Mouse (Mus musculus) embryonic facial prominence, embryonic 15.5 days (tissue): ENCODE data around the gene Pacrg. TPM values are rescaled to one million over a fixed set of nuclear protein-coding genes. Genes with fewer than 3 reads are reported as not detected.

ENCODE experiments used
- ATAC-seq: fragments of 200-750 bp; cut with Nextera tagmentation; 2 replicates; pipeline ENCODE4 v1.8.0; 2017; ENCODE audit warnings: low read depth, moderate TSS enrichment; ENCODE audit not compliant: insufficient number of reproducible peaks, low FRiP score, low TSS enrichment
- H3K27ac ChIP-seq: fragments of 300-500 bp; sonication (generic); replicated peaks from 2 replicates; pipeline ENCODE4 v1.5.1; 2015; ENCODE audit warnings: mild to moderate bottlenecking, inconsistent platforms
- H3K27me3 ChIP-seq: fragments of 300-500 bp; sonication (generic); 2 replicates; pipeline ENCODE4 v1.6.1; 2015; ENCODE audit warnings: inconsistent platforms
- H3K36me3 ChIP-seq: fragments of 300-500 bp; sonication (generic); 2 replicates; pipeline ENCODE4 v1.6.1; 2015; ENCODE audit warnings: mild to moderate bottlenecking, inconsistent platforms
- H3K4me1 ChIP-seq: fragments of 300-500 bp; sonication (generic); 2 replicates; pipeline ENCODE4 v1.6.1; 2015; ENCODE audit warnings: inconsistent platforms
- H3K4me2 ChIP-seq: fragments of 300-500 bp; sonication (generic); replicated peaks from 2 replicates; pipeline ENCODE4 v1.6.1; 2015; ENCODE audit warnings: mild to moderate bottlenecking, inconsistent platforms
- H3K4me3 ChIP-seq: fragments of 300-500 bp; sonication (generic); replicated peaks from 2 replicates; pipeline ENCODE4 v1.5.1; 2015; ENCODE audit warnings: mild to moderate bottlenecking, inconsistent platforms
- H3K9ac ChIP-seq: fragments of 300-500 bp; sonication (generic); 2 replicates; pipeline ENCODE4 v1.6.1; 2015; ENCODE audit warnings: inconsistent platforms
- H3K9me3 ChIP-seq: fragments of 300-500 bp; sonication (generic); replicated peaks from 2 replicates; pipeline ENCODE4 v1.6.1; 2016; ENCODE audit warnings: inconsistent platforms
- WGBS: fragments of 180-500 bp; shearing (Covaris S2); methylation state at CpG from one replicate; pipeline ENCODE4 v1.1.7; 2015; 5-methylcytosine and 5-hydroxymethylcytosine counted together
- polyA plus RNA-seq: library from polyadenylated mRNA; unstranded; fragments of >200 nt; fragmentation: Nextera tagmentation; extraction: Ambion mirVana; gene quantifications from 2 replicates; pipeline ENCODE4 v1.2.1, GENCODE M21; 2015

Pacrg gene
- polyA plus RNA-seq, 1 experiment from 2014 or later: 5.4 TPM

GRCm38 (mm10) chr17:10575306-10575705, 264.8 kb downstream of the Pacrg start:
- no peak for ATAC-seq
- no peak overlapping the region for H3K9ac ChIP-seq
- no peaks in the 10 kb centered on the region for H3K9me3 ChIP-seq
- no peak overlapping the region for H3K4me3 ChIP-seq
- H3K4me1 ChIP-seq: 0 out of 2 replicates have a peak, but pooled peaks cover 3% of the 10 kb centered on the region
- no peaks in the 10 kb centered on the region for H3K36me3 ChIP-seq
- H3K27me3 ChIP-seq: no peaks in the 10 kb centered on the region
- 35% methylated on average over 7 of the region's 7 CpGs for WGBS
- H3K4me2 ChIP-seq: no peak overlapping the region
- no peak overlapping the region for H3K27ac ChIP-seq

- Histone ChIP-seq H3K36me3 (no peaks in the 10 kb centered on the region), H3K4me3 (no peak overlapping the region), H3K9me3 (no peaks in the 10 kb centered on the region), H3K4me2 (no peak overlapping the region), H3K27me3 (no peaks in the 10 kb centered on the region), H3K4me1 (0 out of 2 replicates have a peak, but pooled peaks cover 3% of the 10 kb centered on the region), H3K27ac (no peak overlapping the region), H3K9ac (no peak overlapping the region)
- 83% methylated on average over 4 of the region's 4 CpGs for WGBS
- no peak for ATAC-seq
These were observed 267.7 kb downstream of the Pacrg start for GRCm38 (mm10) chr17:10572436-10572835.

GRCm38 (mm10) chr17:10569270-10569669, 270.8 kb downstream of the Pacrg start:
- WGBS: 89% methylated on average over 10 of the region's 10 CpGs
- H3K4me3 ChIP-seq: no peak overlapping the region
- no peak overlapping the region for H3K27ac ChIP-seq
- H3K9me3 ChIP-seq: no peaks in the 10 kb centered on the region
- H3K9ac ChIP-seq: no peak overlapping the region
- no peak for ATAC-seq
- no peaks in the 10 kb centered on the region for H3K27me3 ChIP-seq
- H3K36me3 ChIP-seq: no peaks in the 10 kb centered on the region
- H3K4me2 ChIP-seq: no peak overlapping the region
- H3K4me1 ChIP-seq: 0 out of 2 replicates have a peak, but pooled peaks cover 1% of the 10 kb centered on the region

GRCm38 (mm10) chr17:10567411-10567810, 272.7 kb downstream of the Pacrg start:
- Histone ChIP-seq H3K4me2 (no peak overlapping the region), H3K9me3 (no peaks in the 10 kb centered on the region), H3K4me3 (no peak overlapping the region), H3K4me1 (no peaks in the 10 kb centered on the region), H3K36me3 (no peaks in the 10 kb centered on the region), H3K27me3 (no peaks in the 10 kb centered on the region), H3K27ac (no peak overlapping the region), H3K9ac (no peak overlapping the region)
- ATAC-seq: no peak
- WGBS: 85% methylated on average over 3 of the region's 3 CpGs

GRCm38 (mm10) chr17:10564191-10564590, 275.9 kb downstream of the Pacrg start:
- 93% methylated on average over 5 of the region's 5 CpGs for WGBS
- H3K4me3 ChIP-seq: no peak overlapping the region
- no peak overlapping the region for H3K9ac ChIP-seq
- no peak for ATAC-seq
- H3K4me1 ChIP-seq: no peaks in the 10 kb centered on the region
- no peak overlapping the region for H3K27ac ChIP-seq
- H3K9me3 ChIP-seq: no peaks in the 10 kb centered on the region
- no peaks in the 10 kb centered on the region for H3K36me3 ChIP-seq
- no peaks in the 10 kb centered on the region for H3K27me3 ChIP-seq
- H3K4me2 ChIP-seq: no peak overlapping the region

- Histone ChIP-seq H3K36me3 (no peaks in the 10 kb centered on the region), H3K9ac (no peak overlapping the region), H3K4me1 (no peaks in the 10 kb centered on the region), H3K9me3 (no peaks in the 10 kb centered on the region), H3K27ac (no peak overlapping the region), H3K4me3 (no peak overlapping the region), H3K4me2 (no peak overlapping the region), H3K27me3 (no peaks in the 10 kb centered on the region)
- 86% methylated on average over 7 of the region's 7 CpGs for WGBS
- ATAC-seq: no peak
These were observed 277.2 kb downstream of the Pacrg start for GRCm38 (mm10) chr17:10562871-10563270.

GRCm38 (mm10) chr17:10560053-10560452, 280.1 kb downstream of the Pacrg start:
- 70% methylated on average over 3 of the region's 3 CpGs for WGBS
- H3K4me2 ChIP-seq: no peak overlapping the region
- H3K27me3 ChIP-seq: no peaks in the 10 kb centered on the region
- no peaks in the 10 kb centered on the region for H3K9me3 ChIP-seq
- no peaks in the 10 kb centered on the region for H3K4me1 ChIP-seq
- H3K4me3 ChIP-seq: no peak overlapping the region
- no peak for ATAC-seq
- no peaks in the 10 kb centered on the region for H3K36me3 ChIP-seq
- H3K9ac ChIP-seq: no peak overlapping the region
- no peak overlapping the region for H3K27ac ChIP-seq

GRCm38 (mm10) chr17:10558671-10559070, 281.4 kb downstream of the Pacrg start:
- Histone ChIP-seq H3K27me3 (no peaks in the 10 kb centered on the region), H3K36me3 (no peaks in the 10 kb centered on the region), H3K27ac (no peak overlapping the region), H3K4me2 (no peak overlapping the region), H3K9me3 (no peaks in the 10 kb centered on the region), H3K9ac (no peak overlapping the region), H3K4me3 (no peak overlapping the region), H3K4me1 (no peaks in the 10 kb centered on the region)
- 40% methylated on average over 8 of the region's 8 CpGs for WGBS
- no peak for ATAC-seq

GRCm38 (mm10) chr17:10552295-10553056, 287.6 kb downstream of the Pacrg start:
- H3K4me2 ChIP-seq: no peak overlapping the region
- ATAC-seq: no peak
- no peak overlapping the region for H3K27ac ChIP-seq
- no peaks in the 10 kb centered on the region for H3K9me3 ChIP-seq
- H3K27me3 ChIP-seq: no peaks in the 10 kb centered on the region
- no peaks in the 10 kb centered on the region for H3K36me3 ChIP-seq
- no peak overlapping the region for H3K9ac ChIP-seq
- no peak overlapping the region for H3K4me3 ChIP-seq
- H3K4me1 ChIP-seq: no peaks in the 10 kb centered on the region
- WGBS: 85% methylated on average over 16 of the region's 16 CpGs

- H3K9ac ChIP-seq: no peak overlapping the region
- WGBS: 73% methylated on average over 15 of the region's 15 CpGs
- no peaks in the 10 kb centered on the region for H3K9me3 ChIP-seq
- no peak overlapping the region for H3K27ac ChIP-seq
- no peak overlapping the region for H3K4me3 ChIP-seq
- H3K27me3 ChIP-seq: no peaks in the 10 kb centered on the region
- ATAC-seq: no peak
- no peak overlapping the region for H3K4me2 ChIP-seq
- H3K4me1 ChIP-seq: no peaks in the 10 kb centered on the region
- H3K36me3 ChIP-seq: no peaks in the 10 kb centered on the region
These were observed 289.2 kb downstream of the Pacrg start for GRCm38 (mm10) chr17:10550781-10551520.

GRCm38 (mm10) chr17:10549825-10550224, 290.3 kb downstream of the Pacrg start:
- Histone ChIP-seq H3K36me3 (no peaks in the 10 kb centered on the region), H3K4me2 (no peak overlapping the region), H3K27me3 (no peaks in the 10 kb centered on the region), H3K9me3 (no peaks in the 10 kb centered on the region), H3K27ac (no peak overlapping the region), H3K4me3 (no peak overlapping the region), H3K9ac (no peak overlapping the region), H3K4me1 (no peaks in the 10 kb centered on the region)
- no peak for ATAC-seq
- WGBS: 82% methylated on average over 3 of the region's 3 CpGs
